Mouse (Mus musculus): ENCODE measurements around the gene Idh2.
"Not testable (repeated sequence)": the region's sequence is repeated elsewhere in the genome, so short reads cannot be mapped to it uniquely, and the experiment has no call there.

Idh2 gene

DNA sequence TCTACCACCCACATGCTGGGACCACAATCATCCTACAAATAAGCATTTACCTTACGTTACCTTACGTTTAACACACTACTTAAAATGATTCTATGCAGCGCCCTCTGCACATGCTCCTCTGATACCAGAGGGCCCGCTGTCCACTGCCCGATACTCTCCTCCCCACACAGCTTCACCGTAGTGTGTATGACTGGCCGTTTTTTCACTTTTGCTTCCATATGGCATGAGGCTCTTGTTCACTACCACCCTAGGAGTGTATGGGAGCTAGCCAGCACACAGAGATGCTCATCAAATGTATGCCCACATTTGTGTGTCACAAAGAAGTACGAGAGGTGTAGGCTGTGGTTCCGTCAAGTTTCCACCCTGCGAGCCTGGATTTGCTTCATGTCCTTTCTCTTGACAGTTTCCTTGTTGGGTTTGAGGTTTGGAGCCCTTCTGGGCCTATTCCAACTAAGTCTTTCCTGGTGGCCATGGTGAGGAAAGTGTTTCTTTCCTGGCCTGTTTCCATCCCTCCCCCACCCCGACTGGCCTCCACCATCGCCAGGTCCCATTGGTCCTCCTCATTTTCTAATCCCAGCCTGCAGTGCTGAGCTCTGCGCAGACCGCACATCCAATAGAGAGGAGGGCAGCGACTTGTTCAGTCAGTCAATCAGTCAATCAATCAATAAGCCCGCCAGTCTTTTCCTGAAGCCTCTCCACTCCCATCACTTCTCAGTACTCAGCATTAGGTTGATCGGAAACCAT is 52.9 kb downstream of the Idh2 start:
- no peak for DNase-seq (ENCODE audit: extremely low read depth, insufficient read length, low spot score)

DNA sequence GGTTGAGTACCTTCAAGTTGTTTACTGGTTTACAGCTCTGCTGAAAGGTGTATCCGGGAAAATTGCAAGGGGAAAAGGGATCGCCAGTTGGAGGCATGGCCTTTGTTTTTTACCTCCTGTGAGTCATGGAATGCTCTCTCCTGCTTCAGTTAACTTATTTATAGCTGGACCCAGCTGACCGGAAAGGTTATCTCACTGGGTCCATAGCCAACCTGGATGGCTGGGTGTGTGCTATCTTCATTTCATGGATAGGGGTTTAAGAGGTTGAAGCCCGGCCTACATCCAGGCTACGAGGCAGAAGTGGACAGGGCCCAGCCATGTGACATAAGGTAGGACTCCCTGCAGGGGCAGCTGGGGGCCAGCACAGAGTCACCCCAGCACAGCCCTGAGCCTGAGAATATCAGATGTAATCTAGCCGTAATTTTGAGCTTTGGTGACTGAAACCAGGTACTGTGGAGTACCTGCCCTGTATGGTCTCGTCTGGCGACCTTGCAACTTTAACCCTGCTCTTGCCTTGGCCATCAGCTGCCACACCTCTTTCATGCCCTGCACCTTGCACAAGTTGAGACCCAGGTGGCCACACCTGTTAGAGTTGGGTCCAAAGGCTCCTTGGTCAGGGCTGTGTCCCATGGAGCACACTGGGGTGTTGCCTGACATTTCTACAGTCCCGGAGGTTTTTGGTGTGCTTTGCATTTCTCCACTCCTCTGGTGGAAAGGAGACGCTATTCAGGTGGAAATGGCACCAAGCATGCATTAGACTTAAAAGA is 55.0 kb downstream of the Idh2 start:
- no peak for DNase-seq (ENCODE audit: extremely low read depth, insufficient read length, low spot score)

GRCm38 (mm10) chr7:80059064-80059838 is 55.9 kb downstream of the Idh2 start:
- DNase-seq (ENCODE audit: extremely low read depth, insufficient read length, low spot score), result no peak

- no peak for DNase-seq (ENCODE audit: extremely low read depth, insufficient read length, low spot score)
Observed at GRCm38 (mm10) chr7:80058405-80059063, 56.7 kb downstream of the Idh2 start.

GRCm38 (mm10) chr7:80057781-80058180 is 57.4 kb downstream of the Idh2 start:
- no peak for DNase-seq (ENCODE audit: extremely low read depth, insufficient read length, low spot score)

GRCm38 (mm10) chr7:80057002-80057691 is 58.0 kb downstream of the Idh2 start:
- peak; percentile 28 for DNase-seq (ENCODE audit: extremely low read depth, insufficient read length, low spot score)

- DNase-seq (ENCODE audit: extremely low read depth, insufficient read length, low spot score), result no peak
Observed at GRCm38 (mm10) chr7:80055781-80056180, 59.4 kb downstream of the Idh2 start.

DNA sequence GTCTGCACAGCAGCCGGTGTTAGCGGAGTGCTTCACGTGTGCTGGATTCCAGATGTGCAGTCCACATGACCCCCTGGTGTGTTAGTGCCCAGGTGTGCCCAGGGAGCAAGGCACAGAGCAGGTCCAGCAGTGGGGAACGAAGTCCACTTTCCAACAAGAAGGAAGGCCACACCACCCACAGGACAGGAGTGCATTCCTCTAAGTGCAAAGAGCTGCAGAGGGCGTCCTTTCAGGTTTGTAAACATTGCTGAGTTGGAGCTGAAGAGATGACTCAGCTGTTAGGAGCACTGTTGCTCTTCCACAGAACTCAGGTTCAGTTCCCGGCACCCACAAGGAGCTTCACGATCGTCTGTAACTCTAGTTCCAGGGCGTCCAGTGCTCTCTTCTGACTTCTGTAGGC is 62.0 kb downstream of the Idh2 start:
- DNase-seq (ENCODE audit: extremely low read depth, insufficient read length, low spot score), result no peak

GRCm38 (mm10) chr7:80052261-80052660 is 62.9 kb downstream of the Idh2 start:
- DNase-seq (ENCODE audit: extremely low read depth, insufficient read length, low spot score), result no peak

- no peak for DNase-seq (ENCODE audit: extremely low read depth, insufficient read length, low spot score)
Observed at GRCm38 (mm10) chr7:80051835-80052234, 63.4 kb downstream of the Idh2 start.

GRCm38 (mm10) chr7:80050382-80050781 is 64.8 kb downstream of the Idh2 start:
- DNase-seq (ENCODE audit: extremely low read depth, insufficient read length, low spot score), result not testable (repeated sequence)

DNA sequence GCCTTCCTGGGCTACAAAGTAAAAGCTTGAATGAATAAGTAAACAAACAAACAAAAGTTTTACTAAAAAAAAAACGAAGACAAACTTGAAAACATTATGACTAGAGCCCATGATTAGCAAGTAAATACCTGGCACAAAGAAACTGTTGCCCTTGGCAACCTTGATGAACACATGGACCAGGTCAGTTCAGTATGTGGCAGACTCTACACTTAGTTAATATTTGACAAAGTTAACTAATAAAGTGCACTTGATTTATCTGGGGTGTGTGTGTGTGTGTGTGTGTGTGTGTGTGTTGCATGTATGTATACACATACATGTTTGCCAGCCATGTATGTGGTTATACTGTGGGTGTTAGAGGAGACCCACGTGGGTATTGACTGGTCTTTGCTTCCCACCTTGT is 65.4 kb downstream of the Idh2 start:
- no peak for DNase-seq (ENCODE audit: extremely low read depth, insufficient read length, low spot score)

GRCm38 (mm10) chr7:80047041-80047440 is 68.2 kb downstream of the Idh2 start:
- no peak for DNase-seq (ENCODE audit: extremely low read depth, insufficient read length, low spot score)

Data from 3134 (cell line).